Mouse (Mus musculus) bone marrow macrophage, adult 2 months (primary cell): ENCODE data around the gene Epha4.

ENCODE experiments used
- CTCF ChIP-seq: IDR thresholded peaks from 2 replicates; pipeline ENCODE4 v1.5.1; 2012; ENCODE audit warnings: low read depth, mild to moderate bottlenecking, low read length, moderate library complexity
- POLR2A ChIP-seq: IDR thresholded peaks from 2 replicates; pipeline ENCODE4 v1.6.1; 2012; ENCODE audit warnings: mild to moderate bottlenecking, low read depth, low read length, borderline replicate concordance

DNA sequence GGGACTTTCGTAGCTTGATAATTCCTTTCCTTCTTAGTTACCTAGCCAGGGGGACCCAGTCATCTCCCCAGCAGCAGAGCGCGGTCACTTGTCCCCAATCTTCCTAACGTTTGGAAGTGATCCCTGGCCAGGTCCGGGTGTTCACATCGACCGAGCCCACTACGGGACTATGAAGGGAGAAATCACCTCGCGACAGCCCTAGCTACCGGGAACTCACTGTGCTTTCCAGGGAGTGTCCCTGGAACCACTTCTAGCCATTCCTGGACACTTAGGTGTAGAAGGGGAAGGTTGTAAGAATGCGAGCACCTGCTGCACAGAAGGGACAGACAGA is 728 bp upstream of the Epha4 start:
- TF ChIP-seq CTCF (no peak), POLR2A (no peak)
